Mouse (Mus musculus): ENCODE measurements around the gene Tom1l2. TPM values are rescaled to one million over a fixed set of nuclear protein-coding genes. Genes with fewer than 3 reads are reported as not detected.

Tom1l2 gene
- polyA plus RNA-seq, 1 experiment from 2014 or later, result 19.5 TPM

GRCm38 (mm10) chr11:60231951-60232350, 120.8 kb downstream of the Tom1l2 start:
- Histone ChIP-seq H3K4me1 (replicated peaks; ENCODE audit: control insufficient read depth, insufficient read depth, low read length) (peaks cover 2% of the 10 kb centered on the region; the same call in 1 of the 2 replicates), H3K36me3 (ENCODE audit: control insufficient read depth, insufficient read depth, low read length) (no peaks in the 10 kb centered on the region), H3K27ac (ENCODE audit: low read depth, low read length) (no peak overlapping the region), H3K9me3 (ENCODE audit: control insufficient read depth, low read length) (no peaks in the 10 kb centered on the region), H3K4me3 (ENCODE audit: low read depth, low read length) (no peak overlapping the region), H3K27me3 (ENCODE audit: control insufficient read depth, insufficient read depth, low read length) (no peaks in the 10 kb centered on the region), H3K4me2 (ENCODE audit: low read depth, low read length, severe bottlenecking) (no peak overlapping the region), H3K9ac (ENCODE audit: low read length) (no peak overlapping the region)
- DNase-seq (ENCODE audit: low spot score) (no peak), ATAC-seq (replicated peaks; ENCODE audit: low FRiP score) (no peak)
- 46% methylated on average over 4 of the region's 4 CpGs for WGBS

- ATAC-seq (replicated peaks; ENCODE audit: low FRiP score), result no peak
- DNase-seq (ENCODE audit: low spot score), result no peak
- Histone ChIP-seq H3K9ac (ENCODE audit: low read length) (no peak overlapping the region), H3K27me3 (ENCODE audit: control insufficient read depth, insufficient read depth, low read length) (no peaks in the 10 kb centered on the region), H3K36me3 (ENCODE audit: control insufficient read depth, insufficient read depth, low read length) (no peaks in the 10 kb centered on the region), H3K9me3 (ENCODE audit: control insufficient read depth, low read length) (no peaks in the 10 kb centered on the region), H3K27ac (ENCODE audit: low read depth, low read length) (no peak overlapping the region), H3K4me2 (ENCODE audit: low read depth, low read length, severe bottlenecking) (no peak overlapping the region), H3K4me3 (ENCODE audit: low read depth, low read length) (no peak overlapping the region), H3K4me1 (replicated peaks; ENCODE audit: control insufficient read depth, insufficient read depth, low read length) (peaks cover 2% of the 10 kb centered on the region; the same call in 1 of the 2 replicates)
- WGBS, result 75% methylated on average over 3 of the region's 3 CpGs
Measured at GRCm38 (mm10) chr11:60231326-60231725, 121.4 kb downstream of the Tom1l2 start.

GRCm38 (mm10) chr11:60230512-60230911, 122.2 kb downstream of the Tom1l2 start:
- WGBS, result 86% methylated on average over 7 of the region's 7 CpGs
- H3K4me1 ChIP-seq (replicated peaks; ENCODE audit: control insufficient read depth, insufficient read depth, low read length), result peaks cover 2% of the 10 kb centered on the region; the same call in 1 of the 2 replicates
- H3K27me3 ChIP-seq (ENCODE audit: control insufficient read depth, insufficient read depth, low read length), result no peaks in the 10 kb centered on the region
- no peak overlapping the region for H3K4me3 ChIP-seq (ENCODE audit: low read depth, low read length)
- no peak overlapping the region for H3K4me2 ChIP-seq (ENCODE audit: low read depth, low read length, severe bottlenecking)
- no peak overlapping the region for H3K27ac ChIP-seq (ENCODE audit: low read depth, low read length)
- 0 out of 2 replicates have a peak overlapping the region, but pooled peaks have one; percentile 3 for H3K9ac ChIP-seq (ENCODE audit: low read length)
- H3K9me3 ChIP-seq (ENCODE audit: control insufficient read depth, low read length), result no peaks in the 10 kb centered on the region
- DNase-seq (ENCODE audit: low spot score) (no peak), ATAC-seq (replicated peaks; ENCODE audit: low FRiP score) (no peak)
- H3K36me3 ChIP-seq (ENCODE audit: control insufficient read depth, insufficient read depth, low read length), result no peaks in the 10 kb centered on the region

GRCm38 (mm10) chr11:60229821-60230220, 122.9 kb downstream of the Tom1l2 start:
- no peak overlapping the region for H3K4me2 ChIP-seq (ENCODE audit: low read depth, low read length, severe bottlenecking)
- H3K9ac ChIP-seq (ENCODE audit: low read length), result no peak overlapping the region
- ATAC-seq (replicated peaks; ENCODE audit: low FRiP score), result no peak
- WGBS, result 67% methylated on average over 13 of the region's 13 CpGs
- no peaks in the 10 kb centered on the region for H3K9me3 ChIP-seq (ENCODE audit: control insufficient read depth, low read length)
- H3K4me1 ChIP-seq (replicated peaks; ENCODE audit: control insufficient read depth, insufficient read depth, low read length), result peaks cover 2% of the 10 kb centered on the region; the same call in 1 of the 2 replicates
- no peaks in the 10 kb centered on the region for H3K36me3 ChIP-seq (ENCODE audit: control insufficient read depth, insufficient read depth, low read length)
- H3K27ac ChIP-seq (ENCODE audit: low read depth, low read length), result no peak overlapping the region
- no peak for DNase-seq (ENCODE audit: low spot score)
- no peaks in the 10 kb centered on the region for H3K27me3 ChIP-seq (ENCODE audit: control insufficient read depth, insufficient read depth, low read length)
- H3K4me3 ChIP-seq (ENCODE audit: low read depth, low read length), result no peak overlapping the region

GRCm38 (mm10) chr11:60228525-60228924, 124.2 kb downstream of the Tom1l2 start:
- Histone ChIP-seq H3K36me3 (ENCODE audit: control insufficient read depth, insufficient read depth, low read length) (no peaks in the 10 kb centered on the region), H3K4me3 (ENCODE audit: low read depth, low read length) (no peak overlapping the region), H3K27ac (ENCODE audit: low read depth, low read length) (no peak overlapping the region), H3K27me3 (ENCODE audit: control insufficient read depth, insufficient read depth, low read length) (no peaks in the 10 kb centered on the region), H3K9ac (ENCODE audit: low read length) (no peak overlapping the region), H3K9me3 (ENCODE audit: control insufficient read depth, low read length) (no peaks in the 10 kb centered on the region), H3K4me1 (replicated peaks; ENCODE audit: control insufficient read depth, insufficient read depth, low read length) (peaks cover 2% of the 10 kb centered on the region; the same call in 1 of the 2 replicates), H3K4me2 (ENCODE audit: low read depth, low read length, severe bottlenecking) (no peak overlapping the region)
- WGBS, result 78% methylated on average over 3 of the region's 3 CpGs
- ATAC-seq (replicated peaks; ENCODE audit: low FRiP score), result no peak
- no peak for DNase-seq (ENCODE audit: low spot score)

GRCm38 (mm10) chr11:60225874-60226273, 126.8 kb downstream of the Tom1l2 start:
- no peak for ATAC-seq (replicated peaks; ENCODE audit: low FRiP score)
- H3K36me3 ChIP-seq (ENCODE audit: control insufficient read depth, insufficient read depth, low read length), result no peaks in the 10 kb centered on the region
- H3K27me3 ChIP-seq (ENCODE audit: control insufficient read depth, insufficient read depth, low read length), result no peaks in the 10 kb centered on the region
- H3K4me3 ChIP-seq (ENCODE audit: low read depth, low read length), result no peak overlapping the region
- H3K27ac ChIP-seq (ENCODE audit: low read depth, low read length), result no peak overlapping the region
- no peak overlapping the region for H3K9ac ChIP-seq (ENCODE audit: low read length)
- peaks cover 9% of the 10 kb centered on the region for H3K4me1 ChIP-seq (replicated peaks; ENCODE audit: control insufficient read depth, insufficient read depth, low read length)
- H3K4me2 ChIP-seq (ENCODE audit: low read depth, low read length, severe bottlenecking), result no peak overlapping the region
- 72% methylated on average over 1 of the region's 1 CpGs for WGBS
- no peaks in the 10 kb centered on the region for H3K9me3 ChIP-seq (ENCODE audit: control insufficient read depth, low read length)
- no peak for DNase-seq (ENCODE audit: low spot score)

- WGBS, result 59% methylated on average over 4 of the region's 4 CpGs
- Histone ChIP-seq H3K4me3 (ENCODE audit: low read depth, low read length) (no peak overlapping the region), H3K27ac (ENCODE audit: low read depth, low read length) (no peak overlapping the region), H3K27me3 (ENCODE audit: control insufficient read depth, insufficient read depth, low read length) (no peaks in the 10 kb centered on the region), H3K9ac (ENCODE audit: low read length) (no peak overlapping the region), H3K4me2 (ENCODE audit: low read depth, low read length, severe bottlenecking) (no peak overlapping the region), H3K9me3 (ENCODE audit: control insufficient read depth, low read length) (no peaks in the 10 kb centered on the region), H3K4me1 (replicated peaks; ENCODE audit: control insufficient read depth, insufficient read depth, low read length) (peaks cover 14% of the 10 kb centered on the region), H3K36me3 (ENCODE audit: control insufficient read depth, insufficient read depth, low read length) (no peaks in the 10 kb centered on the region)
- DNase-seq (ENCODE audit: low spot score) (no peak), ATAC-seq (replicated peaks; ENCODE audit: low FRiP score) (no peak)
Measured at GRCm38 (mm10) chr11:60224676-60225075, 128.0 kb downstream of the Tom1l2 start.

GRCm38 (mm10) chr11:60222469-60223236, 130.1 kb downstream of the Tom1l2 start, which contains the start of gene Srebf1:
TSS of gene Srebf1 (minus strand) at chr11:60222581.
- 5% methylated on average over 46 of the region's 46 CpGs for WGBS
- Histone ChIP-seq H3K9ac (ENCODE audit: low read length) (peak within 1 kb of the TSS; percentile 53), H3K27ac (ENCODE audit: low read depth, low read length) (no peak within 1 kb of the TSS), H3K27me3 (ENCODE audit: control insufficient read depth, insufficient read depth, low read length) (no peaks in the 10 kb centered on the region), H3K9me3 (ENCODE audit: control insufficient read depth, low read length) (no peaks in the 10 kb centered on the region), H3K36me3 (ENCODE audit: control insufficient read depth, insufficient read depth, low read length) (no peaks in the 10 kb centered on the region), H3K4me3 (ENCODE audit: low read depth, low read length) (peak within 1 kb of the TSS; percentile 26), H3K4me1 (replicated peaks; ENCODE audit: control insufficient read depth, insufficient read depth, low read length) (peaks cover 14% of the 10 kb centered on the region), H3K4me2 (ENCODE audit: low read depth, low read length, severe bottlenecking) (peak within 1 kb of the TSS; percentile 53)
- DNase-seq (ENCODE audit: low spot score) (peak; percentile 86), ATAC-seq (replicated peaks; ENCODE audit: low FRiP score) (peak; percentile 58)

- no peak for DNase-seq (ENCODE audit: low spot score)
- Histone ChIP-seq H3K36me3 (ENCODE audit: control insufficient read depth, insufficient read depth, low read length) (no peaks in the 10 kb centered on the region), H3K9ac (ENCODE audit: low read length) (no peak overlapping the region; the same call in 1 of the 2 replicates), H3K4me3 (ENCODE audit: low read depth, low read length) (peak overlapping the region; percentile 26), H3K27ac (ENCODE audit: low read depth, low read length) (no peak overlapping the region), H3K9me3 (ENCODE audit: control insufficient read depth, low read length) (no peaks in the 10 kb centered on the region), H3K27me3 (ENCODE audit: control insufficient read depth, insufficient read depth, low read length) (no peaks in the 10 kb centered on the region), H3K4me1 (replicated peaks; ENCODE audit: control insufficient read depth, insufficient read depth, low read length) (peaks cover 14% of the 10 kb centered on the region), H3K4me2 (ENCODE audit: low read depth, low read length, severe bottlenecking) (peak overlapping the region; percentile 53; the same call in 1 of the 2 replicates)
- ATAC-seq (replicated peaks; ENCODE audit: low FRiP score), result no peak
- 53% methylated on average over 3 of the region's 3 CpGs for WGBS
Measured at GRCm38 (mm10) chr11:60222085-60222468, 130.6 kb downstream of the Tom1l2 start.

All from forebrain, embryonic 11.5 days (tissue).